Mouse (Mus musculus): ENCODE results near the gene Fnip1. TPM values are rescaled to one million over a fixed set of nuclear protein-coding genes. Genes with fewer than 3 reads are reported as not detected.
A peak's percentile ranks its signal among the peaks of the same experiment; 100 is the strongest.
"Not testable (repeated sequence)": the region's sequence is repeated elsewhere in the genome, so short reads cannot be mapped to it uniquely, and the experiment has no call there.

Gene Fnip1
- 7.5 and 8.4 TPM in 2 replicates for polyA plus RNA-seq (2016; fragmentation: Nextera tagmentation; extraction: Ambion mirVana)

DNA sequence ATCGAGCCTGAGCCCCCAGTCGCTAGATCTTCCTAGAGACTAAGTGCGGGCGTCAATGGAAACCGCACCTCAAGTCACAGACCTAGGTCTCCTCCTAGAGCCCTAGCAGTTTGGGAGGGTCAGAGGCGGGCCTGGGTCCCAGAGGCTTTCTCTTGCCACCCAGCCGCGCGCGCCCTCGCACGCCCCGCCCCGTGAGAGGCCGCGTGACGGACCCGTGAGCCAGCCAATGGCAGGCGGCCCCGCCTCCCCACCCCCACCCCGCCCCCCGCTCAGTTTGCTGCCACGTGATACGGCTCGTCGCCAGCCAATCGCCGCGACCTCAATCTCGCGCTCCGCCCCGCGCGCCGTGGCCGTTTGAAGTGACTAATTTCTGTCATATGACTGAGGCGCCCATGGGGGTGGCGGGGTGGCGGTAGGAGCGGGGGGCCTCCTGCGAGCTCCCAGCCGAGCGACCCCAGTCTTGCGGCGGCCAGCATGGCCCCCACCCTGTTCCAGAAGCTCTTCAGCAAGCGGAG lies at the start of gene Fnip1:
Gene Fnip1, plus strand, starts transcription at position 377 of the 515 bp plus-strand sequence.
- peak; percentile 96 for DNase-seq (ENCODE audit: low spot score)
- H3K4me1 ChIP-seq (replicated peaks), result peaks cover 18% of the 10 kb centered on the region

DNA sequence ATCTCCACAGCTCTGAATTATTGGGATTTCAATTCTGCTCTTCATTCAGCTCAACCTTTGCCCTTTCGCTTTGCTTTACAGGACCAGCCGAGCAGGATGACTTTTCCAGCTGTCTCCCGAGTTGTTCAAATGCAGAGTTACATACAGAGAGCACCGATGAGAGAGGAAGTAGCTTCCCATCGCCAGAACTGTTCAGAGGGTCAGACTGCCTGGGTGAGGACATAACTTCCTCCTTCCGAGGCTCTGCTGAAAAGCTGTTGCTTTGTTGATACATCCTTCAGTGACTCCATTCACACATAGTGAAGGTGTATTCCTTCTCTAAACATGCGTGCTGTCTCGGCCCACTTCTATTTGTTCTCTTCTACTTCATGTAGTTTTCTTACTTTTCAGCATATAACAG lies 47.6 kb upstream of the Fnip1 start:
- no peak overlapping the region for H3K4me3 ChIP-seq
- no peaks in the 10 kb centered on the region for H3K4me1 ChIP-seq (replicated peaks)

More for the DNA sequence above, at the start of gene Fnip1:
- Histone ChIP-seq H3K4me3 (peak within 1 kb of the TSS; percentile 91), H3K27me3 (ENCODE audit: insufficient read depth, poor library complexity, severe bottlenecking) (no peaks in the 10 kb centered on the region), H3K27ac (peak within 1 kb of the TSS; percentile 97), H3K9me3 (no peaks in the 10 kb centered on the region), H3K36me3 (no peaks in the 10 kb centered on the region)
- 1% methylated on average over 47 of the region's 47 CpGs for whole genome bisulfite sequencing

DNA sequence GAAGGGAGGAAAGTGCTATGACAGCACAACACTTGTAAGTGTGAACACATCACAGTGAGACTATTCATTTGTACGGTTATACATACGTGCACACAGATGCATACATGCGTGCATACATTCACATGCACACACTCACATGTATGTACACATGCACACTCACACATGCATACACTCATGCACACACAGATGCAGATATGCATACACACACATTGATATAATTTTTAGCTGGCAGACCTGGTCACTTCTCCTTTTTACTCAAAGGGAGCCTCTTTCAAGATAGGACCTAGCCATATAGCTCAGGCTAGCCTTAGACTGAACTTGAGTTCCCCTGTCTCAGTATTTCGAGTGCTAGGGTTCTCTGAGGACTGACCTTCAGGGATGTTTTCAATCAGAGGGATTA lies 46.7 kb upstream of the Fnip1 start:
- Histone ChIP-seq H3K9me3 (no peaks in the 10 kb centered on the region), H3K4me1 (replicated peaks) (no peaks in the 10 kb centered on the region), H3K27ac (no peak overlapping the region), H3K27me3 (ENCODE audit: insufficient read depth, poor library complexity, severe bottlenecking) (no peaks in the 10 kb centered on the region), H3K4me3 (no peak overlapping the region), H3K36me3 (no peaks in the 10 kb centered on the region)
- WGBS, result 86% methylated on average over 4 of the region's 4 CpGs
- DNase-seq (ENCODE audit: low spot score), result no peak

More for the DNA sequence above, 47.6 kb upstream of the Fnip1 start:
- Histone ChIP-seq H3K36me3 (no peaks in the 10 kb centered on the region), H3K27me3 (ENCODE audit: insufficient read depth, poor library complexity, severe bottlenecking) (no peaks in the 10 kb centered on the region), H3K27ac (no peak overlapping the region), H3K9me3 (no peaks in the 10 kb centered on the region)
- WGBS, result 79% methylated on average over 8 of the region's 8 CpGs
- no peak for DNase-seq (ENCODE audit: low spot score)

DNA sequence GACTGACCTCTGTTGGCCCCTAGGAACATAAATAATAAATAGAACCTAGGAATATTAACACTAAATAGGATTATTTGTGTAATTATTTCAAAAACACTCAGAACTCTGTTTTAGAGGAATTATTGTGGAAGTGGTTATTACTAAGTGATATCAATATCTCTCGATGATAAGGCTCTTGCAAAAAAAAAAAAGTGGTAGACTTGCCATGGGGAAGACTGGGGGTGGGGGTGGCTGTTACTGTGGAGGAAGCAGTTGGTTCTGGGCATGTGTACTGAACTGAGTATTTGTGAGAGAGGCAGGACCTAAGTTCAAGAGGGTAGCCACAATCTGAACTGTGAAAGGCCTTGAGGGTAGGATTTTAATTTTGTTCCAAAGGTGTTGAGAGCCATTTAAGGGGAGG lies 41.3 kb upstream of the Fnip1 start:
- Histone ChIP-seq H3K27ac (no peak overlapping the region), H3K27me3 (ENCODE audit: insufficient read depth, poor library complexity, severe bottlenecking) (no peaks in the 10 kb centered on the region), H3K4me1 (replicated peaks) (no peaks in the 10 kb centered on the region), H3K4me3 (no peak overlapping the region), H3K36me3 (no peaks in the 10 kb centered on the region), H3K9me3 (no peaks in the 10 kb centered on the region)
- no peak for DNase-seq (ENCODE audit: low spot score)
- 88% methylated on average over 1 of the region's 1 CpGs for WGBS

DNA sequence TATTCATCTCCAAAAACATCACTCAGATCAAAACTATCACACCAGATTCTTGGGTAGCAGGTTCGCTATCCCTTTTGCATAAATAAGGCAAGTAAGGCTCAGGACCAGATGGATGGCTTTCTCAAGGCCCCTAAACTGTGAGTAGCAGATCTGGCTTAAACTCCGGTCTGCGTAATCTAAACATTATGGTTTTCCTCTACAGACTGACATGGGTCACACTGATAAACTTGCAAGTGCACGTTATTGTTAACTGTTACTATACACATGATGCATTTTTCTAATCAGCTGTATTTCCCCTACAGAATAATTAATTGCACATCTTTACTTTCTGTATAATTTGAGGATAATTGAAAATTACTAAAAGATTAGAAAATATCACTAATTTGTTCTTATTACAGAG lies 39.9 kb upstream of the Fnip1 start:
- Histone ChIP-seq H3K9me3 (no peaks in the 10 kb centered on the region), H3K4me1 (replicated peaks) (no peaks in the 10 kb centered on the region), H3K4me3 (no peak overlapping the region), H3K36me3 (no peaks in the 10 kb centered on the region), H3K27me3 (ENCODE audit: insufficient read depth, poor library complexity, severe bottlenecking) (no peaks in the 10 kb centered on the region), H3K27ac (no peak overlapping the region)
- 90% methylated on average over 4 of the region's 4 CpGs for WGBS
- DNase-seq (ENCODE audit: low spot score), result no peak

DNA sequence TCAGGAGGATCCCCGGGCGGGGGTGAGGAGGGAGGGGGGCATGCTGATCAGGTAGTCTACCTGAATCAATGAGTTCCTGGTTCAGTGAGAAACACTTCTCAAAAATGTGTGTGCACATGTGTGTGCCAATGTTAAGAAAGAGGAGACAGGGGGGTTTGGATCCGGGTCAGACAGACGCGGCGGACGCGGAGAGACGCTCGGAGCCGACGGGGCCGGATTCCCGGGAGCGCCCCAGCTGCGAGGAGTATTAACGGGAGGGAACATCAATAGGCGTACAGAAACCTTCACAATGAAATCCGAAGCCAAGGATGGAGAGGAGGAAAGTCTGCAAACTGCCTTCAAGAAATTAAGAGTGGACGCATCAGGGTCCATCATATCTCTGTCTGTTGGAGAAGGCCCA lies 37.2 kb upstream of the Fnip1 start:
- DNase-seq (ENCODE audit: low spot score); H3K9me3 ChIP-seq; H3K4me1 ChIP-seq (replicated peaks); H3K4me3 ChIP-seq; H3K27me3 ChIP-seq (ENCODE audit: insufficient read depth, poor library complexity, severe bottlenecking); H3K36me3 ChIP-seq; H3K27ac ChIP-seq: not testable (repeated sequence)
- 94% methylated on average over 20 of the region's 20 CpGs for WGBS

DNA sequence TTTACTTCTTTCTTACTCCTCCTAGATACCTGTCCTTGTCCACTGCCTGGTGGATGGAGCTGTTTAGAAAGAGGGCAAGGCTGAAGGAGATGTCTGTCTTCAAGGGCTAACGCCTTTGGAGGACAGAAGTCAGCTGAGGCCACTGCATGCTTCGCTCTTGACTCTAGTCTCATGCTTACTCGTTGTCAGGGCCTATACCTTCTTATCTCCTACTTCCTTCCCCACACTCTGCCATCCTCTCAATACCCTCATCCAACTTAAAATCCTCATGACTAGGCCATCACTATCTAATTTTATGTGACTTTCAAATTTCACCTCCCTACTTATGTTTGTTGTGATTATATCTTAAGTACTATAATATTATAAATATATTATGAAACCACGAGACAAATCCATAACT lies 33.1 kb upstream of the Fnip1 start:
- no peak overlapping the region for H3K4me3 ChIP-seq
- H3K36me3 ChIP-seq, result no peaks in the 10 kb centered on the region
- no peaks in the 10 kb centered on the region for H3K9me3 ChIP-seq
- H3K4me1 ChIP-seq (replicated peaks), result no peaks in the 10 kb centered on the region
- no peaks in the 10 kb centered on the region for H3K27me3 ChIP-seq (ENCODE audit: insufficient read depth, poor library complexity, severe bottlenecking)
- no peak for DNase-seq (ENCODE audit: low spot score)
- WGBS, result 84% methylated on average over 4 of the region's 4 CpGs
- H3K27ac ChIP-seq, result no peak overlapping the region

DNA sequence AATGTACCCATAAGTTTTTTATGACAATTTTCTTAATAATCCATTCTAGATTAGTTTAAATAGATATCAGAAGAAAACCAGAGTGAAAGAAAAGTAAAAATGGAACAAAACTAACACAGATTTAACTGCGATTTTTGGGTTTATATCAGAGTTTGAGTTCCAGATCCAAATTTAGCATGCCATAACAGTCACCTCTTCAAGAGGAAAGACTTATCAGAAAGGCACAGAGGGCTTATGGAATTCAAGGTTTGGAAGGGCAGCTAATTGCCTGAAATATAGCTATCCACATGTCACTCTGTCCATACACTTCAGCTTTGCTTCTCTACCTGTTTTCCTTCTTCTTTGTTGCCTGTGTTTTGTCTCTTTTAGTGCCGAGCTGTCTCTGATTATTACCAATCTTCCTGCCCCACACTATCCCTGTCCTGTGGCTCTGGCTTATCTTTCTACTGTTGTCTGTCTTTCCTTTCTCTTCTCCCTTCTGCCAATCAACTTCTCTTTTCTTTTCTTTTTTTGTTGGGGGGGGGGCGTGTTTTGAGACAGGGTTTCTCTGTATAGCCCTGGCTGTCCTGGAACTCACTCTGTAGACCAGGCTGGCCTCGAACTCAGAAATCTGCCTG lies 31.0 kb upstream of the Fnip1 start:
- H3K4me1 ChIP-seq (replicated peaks), result no peaks in the 10 kb centered on the region
- no peak overlapping the region for H3K4me3 ChIP-seq
- H3K27me3 ChIP-seq (ENCODE audit: insufficient read depth, poor library complexity, severe bottlenecking), result no peaks in the 10 kb centered on the region
- no peaks in the 10 kb centered on the region for H3K9me3 ChIP-seq
- WGBS, result 87% methylated on average over 4 of the region's 4 CpGs
- DNase-seq (ENCODE audit: low spot score), result no peak
- no peaks in the 10 kb centered on the region for H3K36me3 ChIP-seq
- no peak overlapping the region for H3K27ac ChIP-seq

DNA sequence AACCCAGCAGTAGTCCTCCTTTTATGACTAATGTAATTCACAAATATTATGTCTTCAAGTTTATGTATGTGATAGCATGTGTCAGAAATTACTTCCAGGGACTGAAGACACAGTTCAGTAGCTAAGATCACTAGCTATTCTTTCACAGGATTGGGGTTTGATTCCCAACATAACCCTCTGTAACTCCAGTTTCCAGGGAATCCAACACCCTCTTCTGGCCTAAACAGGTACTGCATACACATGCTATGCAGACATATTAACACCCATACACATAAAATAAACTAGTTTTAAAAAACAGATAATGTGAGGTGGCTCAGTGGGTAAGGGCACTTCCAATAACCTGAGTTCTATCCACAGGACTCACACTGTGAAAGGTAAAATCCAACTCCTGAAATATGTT lies 27.4 kb upstream of the Fnip1 start:
- Histone ChIP-seq H3K4me1 (replicated peaks) (no peaks in the 10 kb centered on the region), H3K27me3 (ENCODE audit: insufficient read depth, poor library complexity, severe bottlenecking) (no peaks in the 10 kb centered on the region), H3K9me3 (no peaks in the 10 kb centered on the region), H3K36me3 (no peaks in the 10 kb centered on the region), H3K27ac (no peak overlapping the region), H3K4me3 (no peak overlapping the region)
- no peak for DNase-seq (ENCODE audit: low spot score)

DNA sequence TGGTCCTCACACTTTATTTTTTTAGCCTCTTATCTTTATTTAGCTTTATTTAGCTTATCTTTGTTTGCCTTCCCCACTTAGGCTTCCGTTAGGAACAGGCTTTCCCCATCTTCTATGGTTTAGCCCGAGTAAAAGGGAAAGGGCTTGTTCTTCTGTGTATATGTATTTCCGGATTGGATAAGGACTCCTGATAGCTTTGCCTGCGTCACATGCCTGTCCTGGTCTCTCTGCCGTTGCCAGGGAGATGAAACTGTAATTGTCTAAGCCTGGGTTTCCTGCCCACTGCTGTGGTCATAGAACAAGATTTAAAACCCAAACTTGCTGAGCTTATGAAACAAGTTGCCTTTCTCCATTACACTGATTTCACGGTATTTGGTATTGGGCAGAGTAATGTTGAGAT lies 25.0 kb upstream of the Fnip1 start:
- Histone ChIP-seq H3K36me3 (no peaks in the 10 kb centered on the region), H3K4me1 (replicated peaks) (no peaks in the 10 kb centered on the region), H3K27ac (no peak overlapping the region), H3K9me3 (no peaks in the 10 kb centered on the region), H3K4me3 (no peak overlapping the region), H3K27me3 (ENCODE audit: insufficient read depth, poor library complexity, severe bottlenecking) (no peaks in the 10 kb centered on the region)
- DNase-seq (ENCODE audit: low spot score), result no peak
- 63% methylated on average over 6 of the region's 6 CpGs for WGBS

DNA sequence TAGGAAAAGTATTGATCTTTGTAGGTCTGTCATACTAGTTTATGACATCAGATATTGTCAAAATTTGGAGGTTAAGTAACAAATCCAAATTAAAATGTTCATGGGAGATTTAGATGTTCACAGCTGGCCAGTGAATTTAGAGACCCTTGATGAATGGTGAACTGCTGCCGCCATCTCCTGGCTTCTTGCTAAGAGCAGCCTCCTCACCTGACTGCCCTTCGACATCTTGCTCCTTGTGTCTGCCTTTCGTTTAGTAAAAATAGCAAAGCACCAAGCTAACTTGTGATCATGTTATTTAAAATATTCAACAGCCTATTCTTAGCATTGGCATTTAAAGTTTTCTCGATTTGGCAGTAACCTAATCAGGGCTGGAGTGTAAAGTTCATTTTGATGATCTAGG lies 15.0 kb upstream of the Fnip1 start:
- WGBS, result 81% methylated on average over 4 of the region's 4 CpGs
- Histone ChIP-seq H3K27me3 (ENCODE audit: insufficient read depth, poor library complexity, severe bottlenecking) (no peaks in the 10 kb centered on the region), H3K9me3 (no peaks in the 10 kb centered on the region), H3K36me3 (no peaks in the 10 kb centered on the region), H3K27ac (no peak overlapping the region), H3K4me1 (replicated peaks) (no peaks in the 10 kb centered on the region), H3K4me3 (no peak overlapping the region)
- DNase-seq (ENCODE audit: low spot score), result no peak

DNA sequence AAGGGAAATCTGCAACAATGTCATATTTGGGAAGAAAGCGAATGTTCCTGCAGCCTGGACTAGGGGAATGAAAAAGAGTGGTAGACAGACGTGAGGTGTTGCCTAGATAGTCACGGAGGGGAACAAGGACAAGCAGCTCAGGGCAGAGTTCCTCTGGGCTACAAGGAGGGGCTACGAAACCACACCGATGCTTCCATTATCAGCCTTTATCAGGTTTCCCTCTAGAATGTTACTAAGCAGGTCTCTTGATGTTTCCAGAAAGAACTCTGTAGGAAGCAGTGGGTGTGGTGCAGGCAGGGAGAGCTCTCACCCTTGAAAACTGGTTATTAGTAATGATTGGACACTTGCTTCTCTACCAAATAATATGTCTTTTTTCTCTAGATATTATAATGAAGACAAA lies 11.7 kb upstream of the Fnip1 start:
- 81% methylated on average over 5 of the region's 5 CpGs for WGBS

DNA sequence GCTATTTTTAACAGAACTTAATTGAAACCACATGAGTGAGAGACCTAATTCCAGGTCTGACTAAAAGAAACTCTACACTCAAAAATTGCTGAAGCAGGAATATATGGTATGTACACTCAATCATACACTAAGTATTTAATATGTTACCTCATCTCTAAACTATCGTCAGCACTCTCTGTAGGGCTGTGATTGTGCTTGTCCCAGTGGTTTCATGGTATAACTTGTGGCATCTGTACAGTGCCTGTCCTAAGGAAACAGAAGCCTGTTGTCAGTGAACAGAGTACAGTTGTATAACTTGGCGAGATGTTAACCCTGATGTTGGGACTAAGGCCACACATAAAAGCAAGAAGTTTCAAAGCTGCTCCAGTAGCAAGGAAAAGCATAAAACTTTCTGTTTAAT lies 10.9 kb upstream of the Fnip1 start:
- H3K9me3 ChIP-seq, result no peaks in the 10 kb centered on the region
- no peak for DNase-seq (ENCODE audit: low spot score)
- no peaks in the 10 kb centered on the region for H3K27me3 ChIP-seq (ENCODE audit: insufficient read depth, poor library complexity, severe bottlenecking)
- H3K27ac ChIP-seq, result no peak overlapping the region
- 71% methylated on average over 2 of the region's 2 CpGs for WGBS
- H3K4me3 ChIP-seq, result no peak overlapping the region
- H3K36me3 ChIP-seq, result no peaks in the 10 kb centered on the region
- no peaks in the 10 kb centered on the region for H3K4me1 ChIP-seq (replicated peaks)

More for the DNA sequence above, 11.7 kb upstream of the Fnip1 start:
- Histone ChIP-seq H3K9me3 (no peaks in the 10 kb centered on the region), H3K36me3 (no peaks in the 10 kb centered on the region), H3K27me3 (ENCODE audit: insufficient read depth, poor library complexity, severe bottlenecking) (no peaks in the 10 kb centered on the region), H3K4me1 (replicated peaks) (no peaks in the 10 kb centered on the region), H3K4me3 (no peak overlapping the region), H3K27ac (no peak overlapping the region)
- DNase-seq (ENCODE audit: low spot score), result no peak
